Mouse (Mus musculus) ES-E14 (cell line): Measurements from ENCODE around the gene Fer1l5. TPM values are rescaled to one million over a fixed set of nuclear protein-coding genes. Genes with fewer than 3 reads are reported as not detected.

Source experiments
- DNase-seq: peaks from one replicate; pipeline ENCODE4 v3.0.0-alpha.2; 2013; ENCODE audit warnings: low read depth, low spot score
- H3K27ac ChIP-seq: 2 replicates; pipeline ENCODE4 v1.5.1; 2012; ENCODE audit warnings: low read depth, mild to moderate bottlenecking, low read length, moderate library complexity, mixed read lengths; ENCODE audit not compliant: poor library complexity, insufficient read depth, severe bottlenecking
- H3K36me3 ChIP-seq: 2 replicates; pipeline ENCODE4 v1.6.1; 2012; ENCODE audit warnings: mild to moderate bottlenecking, low read length, moderate library complexity, mixed read lengths; ENCODE audit not compliant: control insufficient read depth, poor library complexity, insufficient read depth, severe bottlenecking
- H3K4me1 ChIP-seq, 2 experiments: fragments of 150-350 bp in 1 of 2; sonication (generic) in 1 of 2; 2 replicates each; pipeline ENCODE4 v1.6.1; 2012; ENCODE audit warnings: low read length in 2 of 2, mild to moderate bottlenecking in 1 of 2, mixed read lengths in 1 of 2; ENCODE audit not compliant: control insufficient read depth in 2 of 2, insufficient read depth in 2 of 2, poor library complexity in 1 of 2
- H3K4me3 ChIP-seq, 2 experiments: fragments of 150-350 bp in 1 of 2; sonication (generic) in 1 of 2; 2 replicates each; pipeline ENCODE4 v1.5.1; 2012; ENCODE audit warnings: low read length in 2 of 2, low read depth in 1 of 2, mild to moderate bottlenecking in 1 of 2, mixed read lengths in 1 of 2; ENCODE audit not compliant: insufficient read depth in 1 of 2, poor library complexity in 1 of 2, severe bottlenecking in 1 of 2
- H3K9ac ChIP-seq: 2 replicates; pipeline ENCODE4 v1.6.1; 2012; ENCODE audit warnings: low read depth, mild to moderate bottlenecking, low read length, mixed read lengths; ENCODE audit not compliant: poor library complexity, insufficient read depth, severe bottlenecking
- H3K9me3 ChIP-seq: fragments of 150-350 bp; sonication (generic); 2 replicates; pipeline ENCODE4 v1.6.1; 2012; ENCODE audit warnings: low read depth, mild to moderate bottlenecking, low read length; ENCODE audit not compliant: control insufficient read depth, insufficient read depth
- CHD2 ChIP-seq: IDR thresholded peaks from 2 replicates; pipeline ENCODE4 v1.6.1; 2014; ENCODE audit warnings: mild to moderate bottlenecking, low read depth, low read length, inconsistent platforms
- HCFC1 ChIP-seq: IDR thresholded peaks from 2 replicates; pipeline ENCODE4 v1.6.1; 2012; ENCODE audit warnings: low read length, inconsistent platforms, borderline replicate concordance; ENCODE audit not compliant: insufficient read depth
- MAFK ChIP-seq: IDR thresholded peaks from 2 replicates; pipeline ENCODE4 v1.6.1; 2014; ENCODE audit warnings: mild to moderate bottlenecking, low read depth, low read length, inconsistent platforms; ENCODE audit not compliant: insufficient read depth
- ZC3H11A ChIP-seq: IDR thresholded peaks from 2 replicates; pipeline ENCODE4 v1.6.1; 2012; ENCODE audit warnings: low read depth, mild to moderate bottlenecking, inconsistent platforms, low read length, borderline replicate concordance
- ZNF384 ChIP-seq: IDR thresholded peaks from 2 replicates; pipeline ENCODE4 v1.6.1; 2012; ENCODE audit warnings: low read depth, low read length, inconsistent platforms
- in situ Hi-C, 2 experiments: fragments of 600-800 bp; cut with MboI; formaldehyde crosslinking; loops; one replicate each; pipeline ENCODE4 v1.15.1; 2025; ENCODE audit warnings: low sequenced_read_pairs in 2 of 2, inconsistent platforms in 1 of 2; ENCODE audit not compliant: unreplicated experiment in 2 of 2
- total RNA-seq: library from RNA; depleted of rRNA; stranded (reverse); fragments of 300-350 nt; gene quantifications from 2 replicates; pipeline ENCODE4 v1.2.3, GENCODE M21; 2012

The Fer1l5 gene
- total RNA-seq, 1 experiment = 0.13 TPM

DNA sequence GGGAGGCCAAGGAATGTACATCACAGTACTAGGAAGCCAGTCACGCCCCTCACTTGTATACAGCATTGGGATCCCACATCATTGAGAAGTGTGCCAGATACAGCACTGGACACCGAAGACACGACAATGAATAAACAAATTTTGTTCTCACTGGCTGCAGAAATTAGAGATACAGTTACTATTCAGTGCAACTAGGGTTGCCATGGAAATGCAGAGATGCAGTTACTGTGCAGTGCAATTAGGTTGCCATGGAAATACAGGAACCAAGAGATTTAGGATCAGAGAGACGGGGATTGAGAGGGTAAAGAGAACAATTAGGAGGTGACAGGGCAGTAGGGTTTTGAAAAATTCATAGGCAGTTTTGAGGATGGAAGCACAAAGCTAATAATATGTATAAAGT lies 29.4 kb downstream of the Fer1l5 start:
- in situ Hi-C loops = no loop called here
- no peak for DNase-seq
- H3K9ac ChIP-seq = no peak overlapping the region
- H3K36me3 ChIP-seq = no peaks in the 10 kb centered on the region
- no peaks in the 10 kb centered on the region for H3K9me3 ChIP-seq
- TF ChIP-seq ZNF384 = no peak
- no peak overlapping the region for H3K27ac ChIP-seq
- no peaks in the 10 kb centered on the region for H3K4me1 ChIP-seq
- H3K4me3 ChIP-seq = no peak overlapping the region

DNA sequence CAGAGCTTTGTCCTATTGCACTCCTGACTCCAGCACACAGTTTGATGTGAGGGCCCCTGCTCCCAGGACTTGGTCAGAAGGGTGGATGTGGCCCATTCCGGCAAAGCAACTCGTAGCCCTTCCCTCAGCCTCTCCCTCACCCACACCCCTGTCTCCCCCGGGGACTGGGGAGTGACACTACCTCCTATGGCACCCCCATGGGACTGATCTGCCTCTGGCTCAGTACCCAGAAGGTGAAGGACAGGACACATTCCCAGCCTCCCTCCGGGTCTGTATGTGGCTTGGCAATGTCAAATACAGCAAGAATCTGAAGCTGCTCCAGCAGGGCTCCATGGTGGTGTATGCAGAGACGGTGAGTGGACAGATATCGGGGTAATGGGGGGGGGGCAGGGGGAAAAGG lies 32.4 kb downstream of the Fer1l5 start:
- no peak for TF ChIP-seq ZNF384
- TF ChIP-seq ZC3H11A = no peak
- TF ChIP-seq HCFC1 = no peak
- TF ChIP-seq CHD2 = no peak
- TF ChIP-seq MAFK = no peak
- Histone ChIP-seq H3K36me3 (no peaks in the 10 kb centered on the region), H3K9me3 (no peaks in the 10 kb centered on the region), H3K4me3 (no peak overlapping the region), H3K4me1 (no peaks in the 10 kb centered on the region), H3K9ac (no peak overlapping the region), H3K27ac (no peak overlapping the region)
- no peak for DNase-seq
- in situ Hi-C loops = no loop called here

DNA sequence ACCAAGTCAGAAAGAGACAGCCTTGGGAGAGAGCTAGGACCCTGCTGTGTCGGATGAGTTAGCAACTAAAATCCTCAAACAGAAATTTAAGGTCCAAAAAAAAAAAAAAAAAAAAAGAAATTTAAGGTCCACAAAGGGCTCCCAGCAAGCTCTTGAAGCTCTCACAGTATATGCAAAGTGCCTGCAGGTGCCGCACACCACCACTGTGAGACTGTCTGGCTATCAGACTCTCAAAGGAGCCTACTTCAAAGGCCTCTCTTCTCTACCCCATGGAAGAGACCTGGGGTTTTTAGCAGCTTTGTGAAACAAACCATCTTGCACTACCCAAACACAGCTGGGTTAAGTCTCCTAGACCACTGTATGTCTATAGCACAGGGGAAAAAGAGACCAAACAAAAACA lies 57.4 kb downstream of the Fer1l5 start:
- H3K27ac ChIP-seq = no peak overlapping the region
- H3K4me3 ChIP-seq = no peak overlapping the region
- DNase-seq = no peak
- H3K9me3 ChIP-seq = no peaks in the 10 kb centered on the region
- TF ChIP-seq MAFK = no peak
- TF ChIP-seq ZNF384 = no peak
- TF ChIP-seq CHD2 = no peak
- TF ChIP-seq ZC3H11A = no peak
- TF ChIP-seq HCFC1 = no peak
- in situ Hi-C loops = no loop called here
- H3K36me3 ChIP-seq = peaks cover 36% of the 10 kb centered on the region
- no peaks in the 10 kb centered on the region for H3K4me1 ChIP-seq
- H3K9ac ChIP-seq = no peak overlapping the region

DNA sequence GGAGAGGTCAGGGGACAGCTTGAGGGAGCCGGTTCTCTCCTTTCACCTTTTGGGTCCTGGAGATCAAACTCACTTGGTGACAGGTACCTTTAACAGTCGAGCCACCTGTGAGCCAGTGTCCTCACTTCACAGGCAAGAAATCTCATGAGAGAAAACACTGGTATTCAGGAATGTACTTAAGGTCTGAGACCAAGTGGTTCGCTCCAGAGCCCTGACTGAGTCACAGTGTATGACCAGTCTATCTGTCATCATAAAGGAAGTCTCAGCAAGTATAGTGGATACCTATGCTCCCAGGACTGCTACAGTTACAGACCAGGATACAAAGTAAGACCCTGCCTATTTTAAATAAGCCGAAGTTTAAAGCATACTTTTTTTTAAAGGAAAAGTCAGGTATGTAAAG lies 60.9 kb downstream of the Fer1l5 start:
- in situ Hi-C loops = no loop called here
- no peaks in the 10 kb centered on the region for H3K4me1 ChIP-seq
- H3K4me3 ChIP-seq = no peak overlapping the region
- H3K9me3 ChIP-seq = no peaks in the 10 kb centered on the region
- H3K36me3 ChIP-seq = peaks cover 28% of the 10 kb centered on the region
- no peak overlapping the region for H3K27ac ChIP-seq
- no peak overlapping the region for H3K9ac ChIP-seq
- DNase-seq = no peak
- no peak for TF ChIP-seq HCFC1
- no peak for TF ChIP-seq CHD2
- TF ChIP-seq ZNF384 = no peak
- TF ChIP-seq MAFK = no peak
- no peak for TF ChIP-seq ZC3H11A

DNA sequence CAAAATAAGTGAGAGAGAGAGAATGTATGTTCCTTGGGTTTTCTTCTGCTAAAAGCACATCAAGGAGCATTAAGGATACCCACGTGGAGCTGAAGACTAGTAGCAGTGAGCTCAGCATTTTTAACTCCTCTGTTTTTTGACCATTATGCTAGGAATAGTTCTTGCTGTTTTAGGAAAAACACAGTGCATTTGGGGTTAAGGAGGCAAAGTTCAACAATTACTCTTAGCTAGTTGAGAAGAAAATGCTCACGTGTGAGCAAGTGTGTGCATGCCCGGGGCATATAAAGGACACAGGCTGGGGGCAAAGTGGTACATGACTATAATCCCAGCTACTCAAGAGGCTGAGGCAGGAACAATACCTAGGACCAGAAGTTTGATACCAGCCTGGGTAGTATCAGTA lies 61.5 kb downstream of the Fer1l5 start:
- no peak overlapping the region for H3K4me3 ChIP-seq
- no peaks in the 10 kb centered on the region for H3K4me1 ChIP-seq
- H3K9me3 ChIP-seq = no peaks in the 10 kb centered on the region
- TF ChIP-seq ZNF384 (no peak), CHD2 (no peak), HCFC1 (no peak), ZC3H11A (no peak), MAFK (no peak)
- in situ Hi-C loops = no loop called here
- DNase-seq = no peak
- no peak overlapping the region for H3K9ac ChIP-seq
- H3K36me3 ChIP-seq = peaks cover 24% of the 10 kb centered on the region
- H3K27ac ChIP-seq = no peak overlapping the region
